Mouse (Mus musculus) 3134 (cell line): ENCODE data around the gene Mical2.

Experiments
- DNase-seq: peaks from one replicate; pipeline ENCODE4 v3.0.0-alpha.2; 2011; ENCODE audit warnings: low spot score; ENCODE audit not compliant: insufficient read length; ENCODE audit errors: extremely low read depth

Gene Mical2

GRCm38 (mm10) chr7:112225615-112226262 lies at the start of gene Mical2:
Gene Mical2 (plus strand): TSS chr7:112225856.
- peak; percentile 93 for DNase-seq

DNA sequence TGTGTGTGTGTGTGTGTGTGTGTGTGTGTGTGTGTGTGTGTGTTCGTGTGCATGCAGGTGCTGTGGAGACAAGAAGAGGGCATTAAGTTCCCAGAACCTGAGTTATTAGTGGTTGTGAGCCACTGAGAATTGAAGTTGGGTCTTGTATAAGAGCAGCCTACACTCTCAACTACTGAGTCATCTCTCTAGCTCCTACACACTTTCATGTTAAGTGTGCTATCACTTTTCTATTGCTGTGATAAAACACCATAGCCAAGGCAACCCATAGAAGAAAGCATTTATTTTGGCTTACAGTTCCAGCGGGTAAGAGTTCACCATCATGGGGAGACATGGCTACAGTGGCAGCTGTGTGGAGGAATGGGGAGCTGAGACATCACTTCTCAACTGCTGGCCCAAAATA lies 49.0 kb upstream of the Mical2 start:
- DNase-seq: no peak

- DNase-seq: peak; percentile 79
Measured at GRCm38 (mm10) chr7:112180235-112180705, 45.4 kb upstream of the Mical2 start.

GRCm38 (mm10) chr7:112183258-112183841 lies 42.3 kb upstream of the Mical2 start:
- peak; percentile 51 for DNase-seq

GRCm38 (mm10) chr7:112184519-112185225 lies 41.0 kb upstream of the Mical2 start:
- DNase-seq: no peak

GRCm38 (mm10) chr7:112185226-112185745 lies 40.4 kb upstream of the Mical2 start:
- DNase-seq: peak; percentile 28

- no peak for DNase-seq
Measured at GRCm38 (mm10) chr7:112186871-112187270, 38.8 kb upstream of the Mical2 start.

DNA sequence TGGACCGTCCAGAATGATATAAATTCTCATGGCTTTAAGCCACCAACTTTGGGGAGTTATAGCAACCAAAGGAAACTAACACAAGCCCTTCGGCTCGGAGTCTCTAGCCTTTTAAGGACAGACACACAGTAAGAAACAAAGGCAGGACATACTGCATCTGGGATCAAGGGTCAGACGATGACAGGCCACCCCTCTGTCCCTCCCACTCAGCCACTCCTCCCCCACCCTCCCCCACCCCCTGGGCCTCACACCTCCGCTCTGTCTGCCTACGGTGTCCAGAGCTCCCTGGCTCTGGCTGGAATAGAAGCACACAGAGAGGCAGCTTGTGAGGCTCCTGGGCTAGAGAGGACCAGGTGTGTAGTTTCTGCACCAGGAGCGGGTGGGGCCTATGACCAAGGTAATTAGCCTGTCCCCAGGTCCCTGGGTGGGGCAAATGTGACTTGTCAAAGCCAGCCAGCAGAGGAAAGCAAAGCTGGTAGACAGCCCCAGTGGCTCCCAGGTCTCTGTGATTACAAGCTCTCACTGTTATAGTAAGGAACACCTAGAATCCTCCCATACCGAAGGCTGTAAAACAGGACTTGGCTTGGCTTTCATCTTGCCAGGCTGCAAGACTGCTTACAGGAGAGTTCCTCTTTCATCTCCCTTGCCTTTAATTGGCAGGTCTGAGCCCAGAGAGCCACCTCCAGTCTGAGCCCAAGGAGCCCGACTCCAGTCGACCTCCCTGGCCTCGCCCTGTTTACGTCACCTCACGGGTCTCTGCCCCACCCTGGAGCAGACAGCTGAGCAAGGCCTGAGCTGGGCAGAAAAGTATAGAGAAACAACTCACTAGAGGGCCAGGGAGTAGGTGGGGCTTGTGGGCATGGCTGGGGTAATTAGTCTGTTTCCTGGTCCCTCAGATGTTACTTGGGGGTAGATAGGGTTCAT lies 37.9 kb upstream of the Mical2 start:
- peak; percentile 30 for DNase-seq

GRCm38 (mm10) chr7:112192237-112192636 lies 33.4 kb upstream of the Mical2 start:
- DNase-seq: no peak

GRCm38 (mm10) chr7:112192778-112193177 lies 32.9 kb upstream of the Mical2 start:
- no peak for DNase-seq

- DNase-seq: no peak
Measured at GRCm38 (mm10) chr7:112194286-112194685, 31.4 kb upstream of the Mical2 start.

DNA sequence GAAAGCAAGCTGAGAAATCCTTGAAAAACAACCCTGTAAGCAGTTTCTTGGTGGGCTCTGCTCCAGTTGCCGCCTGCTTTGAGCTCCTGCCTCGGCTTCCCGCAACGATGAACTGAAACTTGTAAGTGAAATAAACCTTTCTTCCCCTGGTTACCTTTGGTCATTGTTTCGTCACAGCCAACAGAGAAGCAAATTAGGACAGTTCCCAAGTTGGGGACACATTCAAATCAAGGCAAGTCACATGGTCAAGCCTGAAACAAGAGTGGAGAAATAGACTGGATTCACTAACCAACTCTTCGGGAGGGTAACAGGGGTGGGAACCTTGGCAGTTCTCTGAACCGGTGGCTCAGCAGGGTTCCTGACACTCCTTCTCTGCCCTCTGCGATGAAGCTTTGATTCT lies 28.2 kb upstream of the Mical2 start:
- no peak for DNase-seq

- DNase-seq: no peak
Measured at GRCm38 (mm10) chr7:112199343-112199742, 26.3 kb upstream of the Mical2 start.

DNA sequence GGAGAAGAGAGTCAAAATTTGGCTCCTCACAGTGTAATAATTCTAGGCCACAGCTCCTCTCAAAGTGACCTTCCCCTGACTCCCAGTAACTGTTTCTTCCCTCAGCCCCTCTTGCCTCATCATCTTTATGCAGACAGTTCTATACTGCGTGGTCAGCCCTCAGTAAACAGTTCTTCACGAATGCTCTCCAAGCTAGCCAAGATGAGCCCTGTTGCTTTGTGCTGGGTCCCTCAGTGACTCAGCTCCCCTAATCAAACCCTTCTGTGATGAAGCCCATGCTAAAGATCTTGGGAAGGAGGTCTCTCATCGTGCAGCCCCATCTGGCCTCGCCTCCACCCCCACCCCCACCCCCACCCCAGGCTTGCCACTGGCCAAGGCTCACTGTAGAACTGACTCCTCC lies 24.9 kb upstream of the Mical2 start:
- DNase-seq: no peak

DNA sequence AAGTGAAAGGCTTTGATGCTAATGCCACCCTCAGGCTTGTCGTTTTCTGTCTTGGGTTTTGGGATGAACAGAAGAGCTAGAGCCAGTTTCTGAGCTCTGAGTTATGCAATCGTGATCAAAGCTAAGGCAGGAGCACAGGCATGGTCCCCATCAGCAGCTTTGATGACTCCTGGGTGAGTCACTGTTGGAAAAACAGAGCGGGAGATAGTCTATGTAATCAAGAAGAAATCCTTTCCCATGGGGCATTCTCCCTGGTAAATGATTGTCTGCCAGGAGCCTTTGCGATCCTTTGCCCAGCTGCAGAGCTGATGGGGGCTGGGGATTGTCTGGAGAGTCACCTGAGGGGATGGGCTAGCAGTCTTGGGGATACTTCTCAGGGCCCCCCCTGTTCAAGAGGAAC lies 23.5 kb upstream of the Mical2 start:
- DNase-seq: no peak

DNA sequence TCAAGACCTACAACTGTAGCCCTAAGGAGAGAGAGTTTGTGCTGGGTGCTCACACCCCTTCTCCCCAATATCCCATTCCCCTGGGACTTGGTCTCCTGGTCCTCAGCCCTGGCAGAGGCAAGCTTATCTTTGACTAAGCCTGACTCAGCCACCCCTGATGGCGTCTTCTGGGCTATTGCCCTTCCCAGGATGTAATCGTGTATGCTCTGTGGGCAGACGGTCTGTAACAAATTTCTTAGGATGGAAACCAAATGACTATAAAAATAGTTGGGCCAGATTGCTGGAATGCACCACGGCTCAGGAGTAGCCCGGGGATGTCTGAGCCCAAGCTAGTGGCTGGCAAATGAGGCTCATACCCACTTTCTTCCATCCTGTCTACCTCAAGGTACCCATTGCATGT lies 22.8 kb upstream of the Mical2 start:
- DNase-seq: peak; percentile 78

DNA sequence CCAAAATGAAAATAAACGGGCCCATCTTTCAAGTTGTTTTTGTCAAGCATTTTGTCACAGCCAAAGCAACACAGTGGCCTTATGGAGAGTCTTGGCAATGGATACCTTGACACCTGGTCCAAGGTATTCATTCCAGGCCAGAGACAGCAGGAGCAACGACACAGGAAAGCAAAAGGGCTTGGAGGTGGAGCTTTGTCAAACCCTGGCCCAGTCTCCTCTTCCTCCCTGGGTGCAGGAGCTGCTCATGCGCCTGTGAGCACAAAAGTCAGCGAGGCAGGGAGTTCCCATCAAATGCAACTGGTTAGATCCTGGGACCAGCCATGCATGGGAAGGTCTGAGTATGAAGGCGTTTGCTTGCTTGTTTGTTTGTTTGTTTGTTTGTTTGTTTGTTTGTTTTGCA lies 21.7 kb upstream of the Mical2 start:
- no peak for DNase-seq

DNA sequence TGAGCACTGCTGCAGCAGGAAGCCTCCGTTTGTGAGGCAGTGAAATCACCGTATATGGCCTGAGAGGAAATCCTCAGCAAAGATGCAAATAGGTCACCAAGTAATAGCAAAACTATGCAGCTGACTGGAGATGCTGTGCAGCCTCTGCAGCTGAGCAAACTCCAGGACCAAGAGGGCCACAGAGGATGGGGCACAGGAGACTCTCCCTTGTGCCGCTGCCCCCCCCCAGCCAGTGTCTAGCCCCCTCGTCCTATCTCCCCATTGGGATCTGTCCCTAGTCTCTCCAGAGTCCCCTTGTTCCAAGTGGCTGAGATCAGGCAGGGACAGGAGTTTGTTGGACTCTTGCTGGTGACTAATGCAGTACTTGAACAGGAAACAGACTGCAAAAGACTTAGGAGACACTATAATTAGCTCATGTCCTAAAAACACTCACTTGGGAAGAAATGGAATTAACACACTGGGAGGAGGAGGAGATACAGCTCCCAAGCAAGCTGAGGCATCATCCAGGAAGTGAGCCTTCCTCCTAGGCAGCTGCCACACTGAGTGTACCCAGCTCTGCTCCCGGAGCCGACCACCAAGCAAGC lies 21.2 kb upstream of the Mical2 start:
- peak; percentile 87 for DNase-seq

GRCm38 (mm10) chr7:112205513-112205912 lies 20.1 kb upstream of the Mical2 start:
- DNase-seq: no peak

- no peak for DNase-seq
Measured at GRCm38 (mm10) chr7:112207717-112208116, 17.9 kb upstream of the Mical2 start.
